Mouse (Mus musculus) hindbrain, embryonic 13.5 days (tissue): ENCODE results near the gene Mmp23. TPM values are rescaled to one million over a fixed set of nuclear protein-coding genes. Genes with fewer than 3 reads are reported as not detected.
"Not testable (repeated sequence)": the region's sequence is repeated elsewhere in the genome, so short reads cannot be mapped to it uniquely, and the experiment has no call there.

Source experiments
- ATAC-seq: fragments of 200-750 bp; cut with Nextera tagmentation; 2 replicates; pipeline ENCODE4 v1.8.0; 2017; ENCODE audit warnings: moderate TSS enrichment; ENCODE audit not compliant: low FRiP score
- H3K27ac ChIP-seq: fragments of 300-500 bp; sonication (generic); 2 replicates; pipeline ENCODE4 v1.5.1; 2015; ENCODE audit warnings: inconsistent platforms, mild to moderate bottlenecking, moderate library complexity
- H3K27me3 ChIP-seq: fragments of 300-500 bp; sonication (generic); 2 replicates; pipeline ENCODE4 v1.6.1; 2015; ENCODE audit warnings: mild to moderate bottlenecking, inconsistent platforms
- H3K36me3 ChIP-seq: fragments of 300-500 bp; sonication (generic); 2 replicates; pipeline ENCODE4 v1.6.1; 2015; ENCODE audit warnings: mild to moderate bottlenecking, inconsistent platforms
- H3K4me1 ChIP-seq: fragments of 300-500 bp; sonication (generic); replicated peaks from 2 replicates; pipeline ENCODE4 v1.6.1; 2015; ENCODE audit warnings: inconsistent platforms
- H3K4me2 ChIP-seq: fragments of 300-500 bp; sonication (generic); 2 replicates; pipeline ENCODE4 v1.6.1; 2015; ENCODE audit warnings: inconsistent platforms, mild to moderate bottlenecking, moderate library complexity
- H3K4me3 ChIP-seq: fragments of 300-500 bp; sonication (generic); 2 replicates; pipeline ENCODE4 v1.5.1; 2015; ENCODE audit warnings: mild to moderate bottlenecking, inconsistent platforms
- H3K9ac ChIP-seq: fragments of 300-500 bp; sonication (generic); 2 replicates; pipeline ENCODE4 v1.6.1; 2015; ENCODE audit warnings: mild to moderate bottlenecking, inconsistent platforms
- H3K9me3 ChIP-seq: fragments of 300-500 bp; sonication (generic); 2 replicates; pipeline ENCODE4 v1.6.1; 2016; ENCODE audit warnings: inconsistent platforms
- WGBS: fragments of 180-500 bp; shearing (Covaris S2); methylation state at CpG from one replicate; pipeline ENCODE4 v1.1.7; 2015; 5-methylcytosine and 5-hydroxymethylcytosine counted together
- polyA plus RNA-seq: library from polyadenylated mRNA; unstranded; fragments of >200 nt; fragmentation: Nextera tagmentation; extraction: Ambion mirVana; gene quantifications from 2 replicates; pipeline ENCODE4 v1.2.1, GENCODE M21; 2015

Gene Mmp23
- polyA plus RNA-seq, 1 experiment from 2014 or later: 4.5 TPM

DNA sequence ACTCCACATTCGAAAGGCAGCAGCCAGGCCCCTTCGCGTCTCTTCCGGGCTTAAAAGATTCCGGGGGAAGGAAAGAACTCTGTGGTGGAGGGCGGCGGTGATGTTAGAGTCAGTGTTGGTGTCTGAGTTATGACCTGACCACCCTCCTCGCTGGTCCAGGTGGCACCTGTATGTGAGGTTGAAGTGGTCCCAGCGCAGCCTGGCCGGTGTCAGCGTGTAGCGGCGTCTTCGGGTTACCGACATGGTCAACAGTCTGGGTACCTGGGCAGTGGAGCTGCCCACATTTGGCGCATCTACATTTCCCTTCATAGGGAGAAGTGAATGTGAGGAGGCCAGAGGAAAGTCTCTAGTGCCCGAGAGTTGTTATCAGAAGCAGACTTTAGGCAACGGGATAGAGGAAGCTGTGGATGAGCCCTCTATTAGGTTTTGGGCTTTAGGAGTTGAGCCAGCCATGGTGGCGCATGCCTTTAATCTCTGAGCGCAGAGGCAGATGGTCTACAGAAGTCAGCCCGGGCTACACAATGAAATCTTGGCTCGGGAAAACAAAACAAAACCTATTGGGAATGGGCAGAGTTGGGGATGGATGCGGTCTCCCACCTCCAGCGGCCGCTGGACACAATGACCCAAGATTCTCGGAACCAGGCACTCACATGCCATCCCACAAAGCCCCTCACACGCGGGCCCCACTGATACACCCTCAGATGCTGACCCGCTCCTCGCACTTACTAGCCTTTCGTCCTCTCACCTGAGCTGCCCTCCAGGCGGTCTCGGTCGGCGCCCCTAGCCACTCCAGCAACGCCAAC is 700 bp downstream of the Mmp23 start:
- Histone ChIP-seq H3K9me3 (no peaks in the 10 kb centered on the region), H3K36me3 (peaks cover 72% of the 10 kb centered on the region), H3K4me3 (peak overlapping the region; percentile 35), H3K9ac (peak overlapping the region; percentile 71), H3K4me1 (peaks cover 34% of the 10 kb centered on the region), H3K27me3 (peaks cover 73% of the 10 kb centered on the region), H3K4me2 (peak overlapping the region; percentile 66), H3K27ac (no peak overlapping the region)
- ATAC-seq: no peak
- WGBS: 24% methylated on average over 36 of the region's 36 CpGs

DNA sequence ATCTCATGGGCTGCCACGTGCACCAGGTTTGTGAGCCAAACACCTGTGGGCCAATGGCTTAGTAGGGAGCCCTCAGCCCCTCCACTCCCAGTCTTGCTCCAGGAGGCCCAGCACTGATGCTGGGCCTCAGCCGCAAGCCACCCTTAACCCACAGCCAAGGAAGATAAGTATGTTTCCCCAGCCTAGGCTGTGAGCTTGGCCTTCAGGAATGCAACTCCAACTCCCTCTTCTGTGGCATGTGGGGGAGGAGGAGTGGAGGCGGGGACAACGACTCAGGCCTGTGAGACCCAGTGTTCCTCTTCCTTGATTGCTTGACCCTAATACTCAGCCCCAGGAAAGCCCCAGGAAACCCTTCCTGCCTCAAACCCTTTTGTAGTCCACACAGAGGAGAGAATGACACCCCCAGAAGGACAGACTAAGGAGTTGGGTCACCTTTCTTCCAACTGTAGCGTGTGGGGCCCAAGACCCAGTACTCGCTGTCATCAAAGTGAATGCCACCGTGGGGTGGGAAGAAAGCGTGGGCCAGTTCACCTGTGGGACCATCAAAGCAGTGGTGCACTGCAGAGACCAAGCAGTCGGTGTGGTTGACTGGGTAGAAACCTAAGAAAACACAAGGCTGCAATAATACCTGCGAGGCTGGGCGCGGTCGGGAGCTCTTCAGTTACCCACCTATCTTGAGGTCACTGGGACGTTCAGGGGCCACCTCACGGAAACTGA is 1.5 kb downstream of the Mmp23 start:
- Histone ChIP-seq H3K4me3 (no peak overlapping the region), H3K27ac (no peak overlapping the region), H3K27me3 (peaks cover 69% of the 10 kb centered on the region), H3K4me1 (peaks cover 34% of the 10 kb centered on the region), H3K36me3 (peaks cover 70% of the 10 kb centered on the region), H3K9ac (no peak overlapping the region), H3K9me3 (no peaks in the 10 kb centered on the region), H3K4me2 (no peak overlapping the region)
- ATAC-seq: no peak
- WGBS: 70% methylated on average over 15 of the region's 15 CpGs

DNA sequence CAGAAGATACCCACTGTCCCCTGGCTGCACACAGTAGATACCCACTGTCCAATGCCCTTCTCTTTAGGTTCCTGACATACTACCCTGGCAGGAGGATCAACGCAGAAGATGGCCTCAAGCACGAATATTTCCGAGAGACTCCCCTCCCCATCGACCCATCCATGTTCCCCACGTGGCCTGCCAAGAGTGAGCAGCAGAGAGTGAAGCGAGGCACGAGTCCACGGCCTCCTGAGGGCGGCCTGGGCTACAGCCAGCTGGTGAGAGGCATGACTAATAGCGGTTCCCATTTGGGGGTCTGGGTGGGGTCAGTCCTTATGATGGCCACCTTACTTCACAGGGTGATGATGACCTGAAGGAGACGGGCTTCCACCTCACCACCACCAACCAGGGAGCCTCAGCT is 3.8 kb downstream of the Mmp23 start:
- Histone ChIP-seq H3K36me3 (peaks cover 68% of the 10 kb centered on the region), H3K27me3 (peaks cover 45% of the 10 kb centered on the region), H3K9me3 (no peaks in the 10 kb centered on the region), H3K4me2 (no peak overlapping the region), H3K4me3 (no peak overlapping the region), H3K27ac (no peak overlapping the region), H3K4me1 (peaks cover 22% of the 10 kb centered on the region), H3K9ac (no peak overlapping the region)
- WGBS: 92% methylated on average over 11 of the region's 11 CpGs
- no peak for ATAC-seq

DNA sequence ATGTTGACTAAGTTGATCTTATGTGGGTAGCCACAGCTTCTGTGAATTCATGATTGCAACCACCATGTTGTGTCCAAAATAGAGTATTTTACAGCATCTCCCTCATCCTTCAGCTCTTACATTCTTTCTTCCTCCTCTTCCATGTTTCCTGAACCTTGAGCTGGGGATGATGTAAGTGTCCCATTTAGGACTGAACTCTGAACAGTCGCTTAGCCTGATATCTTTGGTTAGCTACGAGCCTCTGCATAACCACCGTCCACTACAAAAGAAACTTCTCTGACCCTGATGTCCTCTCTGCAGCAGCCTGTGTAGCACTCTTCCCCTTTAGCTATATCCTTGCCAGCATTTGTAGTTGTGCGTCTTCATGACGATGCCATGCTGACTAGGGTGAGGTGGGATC is 7.5 kb downstream of the Mmp23 start:
- Histone ChIP-seq H3K4me3 (no peak overlapping the region), H3K4me2 (no peak overlapping the region), H3K27me3 (peaks cover 9% of the 10 kb centered on the region), H3K36me3 (peaks cover 89% of the 10 kb centered on the region), H3K27ac (no peak overlapping the region), H3K9ac (no peak overlapping the region), H3K4me1 (no peaks in the 10 kb centered on the region), H3K9me3 (no peaks in the 10 kb centered on the region)
- WGBS: 96% methylated on average over 5 of the region's 5 CpGs
- ATAC-seq: no peak

DNA sequence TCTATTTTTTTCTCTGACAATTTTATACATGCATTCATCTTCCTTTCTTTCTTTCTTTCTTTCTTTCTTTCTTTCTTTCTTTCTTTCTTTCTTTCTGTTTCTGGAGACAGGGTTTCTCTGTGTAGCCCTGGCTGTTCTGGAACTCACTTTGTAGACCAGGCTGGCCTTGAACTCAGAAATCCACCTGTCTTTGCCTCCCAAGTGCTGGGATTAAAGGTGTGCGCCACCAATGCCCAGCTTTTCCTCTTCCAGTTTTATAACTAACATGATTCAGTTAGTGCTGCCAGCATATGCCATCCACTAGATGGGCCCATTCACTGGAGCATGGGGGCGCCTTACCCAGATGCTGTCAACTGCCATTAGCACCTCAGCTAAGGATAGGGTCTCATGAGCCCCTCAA is 7.9 kb downstream of the Mmp23 start, which contains the start of gene Gm10563:
Gene Gm10563, minus strand, starts transcription at position 101 of the 400 bp plus-strand sequence.
- not testable (repeated sequence) for ATAC-seq

DNA sequence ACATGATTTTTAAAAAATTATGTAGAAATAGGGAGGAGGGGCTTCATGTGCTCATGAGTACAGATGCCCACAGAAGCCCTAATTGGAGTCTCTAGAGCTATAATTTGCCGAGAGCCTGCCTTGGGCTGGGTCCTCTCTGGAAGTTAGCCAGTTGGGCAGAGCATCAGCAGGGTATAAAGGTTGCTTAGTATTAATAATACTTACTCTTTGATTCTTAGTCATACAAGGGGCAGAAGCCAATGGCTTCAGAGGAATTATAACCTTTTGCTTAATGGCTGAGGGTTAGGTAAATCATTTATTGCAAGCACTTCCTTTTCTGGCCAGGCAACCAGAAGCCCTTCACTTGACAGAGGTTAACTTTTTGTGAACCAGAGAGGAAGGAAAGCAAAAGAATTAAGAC is 9.7 kb downstream of the Mmp23 start:
- ATAC-seq: no peak
- no peaks in the 10 kb centered on the region for H3K27me3 ChIP-seq
- no peak overlapping the region for H3K27ac ChIP-seq
- H3K36me3 ChIP-seq: peaks cover 86% of the 10 kb centered on the region
- WGBS: 94% methylated on average over 1 of the region's 1 CpGs
- no peaks in the 10 kb centered on the region for H3K4me1 ChIP-seq
- H3K9me3 ChIP-seq: no peaks in the 10 kb centered on the region
- H3K9ac ChIP-seq: no peak overlapping the region
- no peak overlapping the region for H3K4me3 ChIP-seq
- no peak overlapping the region for H3K4me2 ChIP-seq

More for the DNA sequence above, 7.9 kb downstream of the Mmp23 start, which contains the start of gene Gm10563:
- H3K9ac ChIP-seq, H3K9me3 ChIP-seq, H3K4me1 ChIP-seq, H3K4me2 ChIP-seq, H3K27me3 ChIP-seq, H3K27ac ChIP-seq, H3K4me3 ChIP-seq: not testable (repeated sequence)
- 97% methylated on average over 2 of the region's 2 CpGs for WGBS
- H3K36me3 ChIP-seq: peaks cover 89% of the 10 kb centered on the region

DNA sequence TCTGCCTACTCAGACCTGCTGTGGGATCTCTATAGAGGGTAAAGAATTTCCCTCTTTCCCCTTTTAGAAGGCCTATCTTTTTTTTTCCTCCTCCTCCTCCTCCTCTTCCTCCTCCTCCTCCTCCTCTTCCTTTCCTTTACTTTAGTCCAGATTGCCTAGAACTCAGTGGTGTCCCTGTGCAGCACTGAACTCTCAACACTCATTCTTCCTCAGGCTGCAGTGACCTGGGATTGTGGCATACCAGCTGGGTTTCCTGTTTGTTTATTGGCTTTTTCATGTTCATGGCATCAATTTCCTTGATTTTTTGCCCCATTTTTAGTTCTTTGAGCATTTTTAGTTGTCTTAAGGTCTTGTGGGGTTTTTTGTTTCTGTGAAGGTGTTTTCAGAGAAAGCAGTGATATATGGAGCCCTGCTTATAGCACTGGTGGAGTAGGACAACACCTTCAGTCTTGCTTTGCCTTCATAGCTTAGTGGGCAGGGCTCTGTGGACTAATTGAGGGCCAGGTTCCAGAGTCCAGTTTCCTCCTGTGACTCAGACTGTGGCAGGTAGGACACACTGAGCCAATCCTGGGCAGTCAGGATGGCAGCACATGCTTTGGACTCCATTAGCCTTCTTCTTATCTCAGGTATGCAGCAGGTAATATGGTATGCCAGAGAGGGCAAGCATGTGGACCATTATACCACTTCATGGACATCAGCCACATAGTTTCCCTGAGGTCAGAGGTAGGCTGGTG is 17.3 kb downstream of the Mmp23 start:
- H3K36me3 ChIP-seq: peaks cover 92% of the 10 kb centered on the region
- no peak for ATAC-seq
- H3K4me2 ChIP-seq: no peak overlapping the region
- H3K4me1 ChIP-seq: no peaks in the 10 kb centered on the region
- no peaks in the 10 kb centered on the region for H3K9me3 ChIP-seq
- no peak overlapping the region for H3K9ac ChIP-seq
- no peaks in the 10 kb centered on the region for H3K27me3 ChIP-seq
- H3K27ac ChIP-seq: no peak overlapping the region
- H3K4me3 ChIP-seq: no peak overlapping the region

DNA sequence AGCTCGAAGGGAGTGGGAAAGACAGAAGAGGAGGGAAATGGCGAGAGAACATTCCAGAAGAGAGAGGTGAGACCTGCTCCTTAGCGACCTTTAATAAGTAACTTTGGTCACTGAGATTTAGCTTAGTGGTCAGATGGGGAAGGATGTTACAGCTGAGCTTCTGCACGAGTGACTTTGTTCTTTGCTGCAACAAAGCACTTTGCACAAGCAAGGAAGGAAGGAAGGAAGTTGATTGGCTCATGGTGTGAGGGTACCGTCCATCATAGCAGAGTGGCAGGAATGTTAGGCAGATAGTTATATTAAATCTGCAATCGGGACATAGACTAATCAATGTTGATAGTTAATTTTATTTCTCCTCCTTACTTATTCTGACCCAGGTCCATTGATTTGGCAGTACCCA is 22.9 kb downstream of the Mmp23 start:
- Histone ChIP-seq H3K36me3 (peaks cover 77% of the 10 kb centered on the region), H3K4me2 (no peak overlapping the region), H3K9me3 (no peaks in the 10 kb centered on the region), H3K27ac (no peak overlapping the region), H3K4me1 (peaks cover 3% of the 10 kb centered on the region), H3K4me3 (no peak overlapping the region), H3K27me3 (no peaks in the 10 kb centered on the region), H3K9ac (no peak overlapping the region)
- no peak for ATAC-seq
- 92% methylated on average over 6 of the region's 6 CpGs for WGBS

DNA sequence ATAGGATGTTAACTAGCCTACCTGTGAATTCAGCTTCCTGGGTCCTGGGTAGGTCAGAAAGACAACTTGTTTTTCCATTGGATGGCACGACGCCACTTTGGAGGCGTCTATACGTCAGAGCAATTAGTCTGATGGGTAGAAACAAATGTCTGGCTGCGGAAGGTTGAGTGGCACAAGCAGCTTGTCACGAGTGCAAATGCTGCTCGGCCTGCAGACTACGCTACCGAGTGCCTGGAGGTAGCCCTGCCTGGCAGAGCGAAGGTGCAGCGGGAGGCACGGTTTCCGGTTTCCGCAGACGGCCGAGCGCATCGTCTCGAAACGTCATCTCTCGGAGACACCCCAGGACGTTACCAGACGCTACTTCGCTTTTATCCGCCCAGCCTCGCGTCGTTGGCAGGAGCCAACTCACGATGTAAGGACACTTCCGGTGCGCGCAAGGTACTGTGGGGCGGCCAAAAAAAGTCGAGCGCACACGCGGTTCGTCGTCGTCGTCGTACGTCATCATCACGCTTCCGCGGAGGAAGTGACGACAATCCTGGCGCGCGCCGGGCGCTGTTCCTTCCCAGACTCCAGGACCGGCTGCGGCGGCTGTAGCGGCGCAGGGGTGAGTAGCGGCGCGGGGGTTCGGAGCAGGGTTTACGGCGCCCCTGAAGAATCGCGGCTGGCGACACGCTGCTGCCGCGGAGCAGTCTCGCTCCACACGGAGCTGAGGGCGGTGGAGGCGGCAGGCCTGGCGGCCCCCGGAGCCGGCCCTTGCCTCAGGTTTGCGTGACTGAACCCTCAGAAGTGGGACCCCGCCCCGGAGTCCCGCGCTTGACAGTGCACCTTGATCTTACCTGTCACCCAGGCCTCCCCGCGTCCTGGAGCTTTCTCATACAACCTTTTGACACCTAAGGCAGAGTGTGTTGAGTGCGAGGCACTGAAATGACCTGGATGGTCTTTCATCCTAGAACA is 28.6 kb downstream of the Mmp23 start, which contains the start of gene Cdk11b:
Gene Cdk11b, plus strand, starts transcription at position 517 of the 954 bp plus-strand sequence.
- peak within 1 kb of the TSS; percentile 90 for H3K9ac ChIP-seq
- H3K4me1 ChIP-seq: peaks cover 11% of the 10 kb centered on the region
- H3K4me2 ChIP-seq: peak within 1 kb of the TSS; percentile 75
- WGBS: under 1% methylated on average over 82 of the region's 84 CpGs
- H3K27ac ChIP-seq: peak within 1 kb of the TSS; percentile 90
- H3K9me3 ChIP-seq: no peaks in the 10 kb centered on the region
- H3K27me3 ChIP-seq: no peaks in the 10 kb centered on the region
- peak within 1 kb of the TSS; percentile 95 for H3K4me3 ChIP-seq
- ATAC-seq: peak; percentile 100
- peaks cover 52% of the 10 kb centered on the region for H3K36me3 ChIP-seq

DNA sequence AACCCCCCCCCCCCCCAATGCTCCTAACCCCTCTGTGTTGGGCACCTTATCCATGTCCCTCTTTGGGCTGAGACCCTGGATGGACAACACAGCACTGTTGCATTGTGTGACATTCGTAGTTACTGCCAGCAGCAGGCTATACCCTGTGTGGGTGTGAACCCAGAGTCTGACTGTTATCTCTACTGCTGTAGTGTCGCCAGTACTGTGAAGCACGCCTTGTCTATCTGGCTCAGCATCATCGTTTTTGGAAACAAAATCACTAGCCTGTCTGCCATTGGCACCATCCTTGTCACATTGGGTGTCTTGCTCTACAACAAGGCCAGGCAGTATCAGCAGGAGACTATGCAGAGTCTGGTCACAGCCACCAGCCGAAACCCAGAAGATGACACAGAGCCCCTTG is 34.9 kb downstream of the Mmp23 start:
- H3K27ac ChIP-seq: no peak overlapping the region
- WGBS: 98% methylated on average over 5 of the region's 5 CpGs
- 0 out of 2 replicates have a peak, but pooled peaks cover under 1% of the 10 kb centered on the region for H3K4me1 ChIP-seq
- H3K4me2 ChIP-seq: no peak overlapping the region
- H3K9me3 ChIP-seq: no peaks in the 10 kb centered on the region
- H3K9ac ChIP-seq: no peak overlapping the region
- ATAC-seq: no peak
- no peak overlapping the region for H3K4me3 ChIP-seq
- no peaks in the 10 kb centered on the region for H3K27me3 ChIP-seq
- H3K36me3 ChIP-seq: peaks cover 82% of the 10 kb centered on the region

DNA sequence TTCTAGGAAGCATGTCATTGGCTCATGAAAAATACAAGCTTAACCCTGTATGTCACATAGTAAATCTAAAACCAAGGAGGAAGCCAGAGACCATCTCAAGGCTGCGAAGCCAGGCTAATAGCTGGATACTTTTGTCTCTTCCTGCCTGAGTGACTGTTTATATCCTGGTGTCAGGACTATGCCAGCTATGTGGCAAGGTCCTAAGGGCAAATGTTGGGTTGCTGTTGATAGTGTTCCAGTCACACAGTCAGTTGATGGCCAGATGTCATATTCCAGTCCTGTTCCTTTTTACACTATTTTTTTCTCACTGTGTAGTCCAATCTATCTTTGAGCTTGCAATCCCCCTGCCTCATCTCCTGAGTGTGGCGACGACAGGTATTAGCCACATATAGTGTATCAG is 39.9 kb downstream of the Mmp23 start:
- H3K27ac ChIP-seq: no peak overlapping the region
- H3K4me1 ChIP-seq: no peaks in the 10 kb centered on the region
- no peak for ATAC-seq
- no peaks in the 10 kb centered on the region for H3K27me3 ChIP-seq
- H3K4me3 ChIP-seq: no peak overlapping the region
- no peak overlapping the region for H3K9ac ChIP-seq
- H3K9me3 ChIP-seq: no peaks in the 10 kb centered on the region
- WGBS: 96% methylated on average over 3 of the region's 3 CpGs
- peaks cover 79% of the 10 kb centered on the region for H3K36me3 ChIP-seq
- H3K4me2 ChIP-seq: no peak overlapping the region
